Mouse (Mus musculus): ENCODE results near the gene Tekt1.

- no peak for TF ChIP-seq ZNF384 (IDR thresholded peaks at IDR 0.05; ENCODE audit: low read depth, low read length)
- TF ChIP-seq ZC3H11A (IDR thresholded peaks at IDR 0.05; ENCODE audit: borderline replicate concordance, low read depth, low read length): no peak
Observed at GRCm38 (mm10) chr11:72307461-72307860, 54.8 kb downstream of the Tekt1 start.

Data from ES-E14 (cell line).